Mouse (Mus musculus) spleen, adult 2 months (tissue): ENCODE data around the gene Kif16b.

Experiments used
- CTCF ChIP-seq: fragments of 200-500 bp; IDR thresholded peaks from 2 replicates; pipeline ENCODE4 v1.5.1; 2011; ENCODE audit warnings: mild to moderate bottlenecking, inconsistent platforms; ENCODE audit not compliant: insufficient read depth, insufficient read length, insufficient replicate concordance; ENCODE audit errors: extremely low read depth
- POLR2A ChIP-seq: fragments of 200-500 bp; IDR thresholded peaks from 2 replicates; pipeline ENCODE4 v1.6.1; 2011; ENCODE audit warnings: low read depth, low read length, inconsistent platforms

GRCm38 (mm10) chr2:142700689-142701088 lies 200.6 kb downstream of the Kif16b start:
- TF ChIP-seq POLR2A (no peak), CTCF (no peak)
